Mouse (Mus musculus) lung, postnatal 14 days (tissue): ENCODE results near the gene Rem2.

Experiments
- DNase-seq: peaks from one replicate; pipeline ENCODE4 v3.0.0; 2021

Gene Rem2

GRCm38 (mm10) chr14:54443712-54444618, 31.9 kb upstream of the Rem2 start:
- DNase-seq, result peak; percentile 59

GRCm38 (mm10) chr14:54445476-54445875, 30.4 kb upstream of the Rem2 start:
- DNase-seq, result peak; percentile 61

GRCm38 (mm10) chr14:54453566-54453965, 22.3 kb upstream of the Rem2 start:
- no peak for DNase-seq

GRCm38 (mm10) chr14:54454669-54455528, 21.0 kb upstream of the Rem2 start:
- DNase-seq, result no peak

GRCm38 (mm10) chr14:54457907-54458569, 17.9 kb upstream of the Rem2 start:
- no peak for DNase-seq

- DNase-seq, result no peak
Measured at GRCm38 (mm10) chr14:54462146-54462545, 13.8 kb upstream of the Rem2 start.

- DNase-seq, result no peak
Measured at GRCm38 (mm10) chr14:54463108-54463958, 12.6 kb upstream of the Rem2 start.

- DNase-seq, result peak; percentile 92
Measured at GRCm38 (mm10) chr14:54463959-54464292, 12.0 kb upstream of the Rem2 start, which contains the start of gene Lrp10. Gene Lrp10 (plus strand): TSS chr14:54464137.

GRCm38 (mm10) chr14:54464293-54465005, 11.5 kb upstream of the Rem2 start:
- DNase-seq, result peak; percentile 72

GRCm38 (mm10) chr14:54471467-54471866, 4.4 kb upstream of the Rem2 start:
- DNase-seq, result no peak

GRCm38 (mm10) chr14:54472671-54473070, 3.2 kb upstream of the Rem2 start:
- DNase-seq, result no peak

- no peak for DNase-seq
Measured at GRCm38 (mm10) chr14:54474744-54475143, 1.2 kb upstream of the Rem2 start.

GRCm38 (mm10) chr14:54477172-54477909, 1.4 kb downstream of the Rem2 start:
- no peak for DNase-seq

- no peak for DNase-seq
Measured at GRCm38 (mm10) chr14:54479451-54479920, 3.6 kb downstream of the Rem2 start.

GRCm38 (mm10) chr14:54480673-54481072, 4.8 kb downstream of the Rem2 start:
- no peak for DNase-seq

- no peak for DNase-seq
Measured at GRCm38 (mm10) chr14:54481402-54481801, 5.5 kb downstream of the Rem2 start.

GRCm38 (mm10) chr14:54482498-54482897, 6.6 kb downstream of the Rem2 start:
- peak; percentile 55 for DNase-seq

GRCm38 (mm10) chr14:54485899-54486298, 10.0 kb downstream of the Rem2 start:
- DNase-seq, result no peak

GRCm38 (mm10) chr14:54487732-54488131, 11.8 kb downstream of the Rem2 start:
- DNase-seq, result no peak

GRCm38 (mm10) chr14:54488350-54488749, 12.4 kb downstream of the Rem2 start:
- no peak for DNase-seq
